Mouse (Mus musculus) heart, adult 9 months (tissue): ENCODE results near the gene Fez2.

ENCODE experiments used
- DNase-seq, 2 experiments: peaks; one replicate each; pipeline ENCODE4 v3.0.0; 2022; ENCODE audit warnings: low spot score in 2 of 2

Fez2 gene

DNA sequence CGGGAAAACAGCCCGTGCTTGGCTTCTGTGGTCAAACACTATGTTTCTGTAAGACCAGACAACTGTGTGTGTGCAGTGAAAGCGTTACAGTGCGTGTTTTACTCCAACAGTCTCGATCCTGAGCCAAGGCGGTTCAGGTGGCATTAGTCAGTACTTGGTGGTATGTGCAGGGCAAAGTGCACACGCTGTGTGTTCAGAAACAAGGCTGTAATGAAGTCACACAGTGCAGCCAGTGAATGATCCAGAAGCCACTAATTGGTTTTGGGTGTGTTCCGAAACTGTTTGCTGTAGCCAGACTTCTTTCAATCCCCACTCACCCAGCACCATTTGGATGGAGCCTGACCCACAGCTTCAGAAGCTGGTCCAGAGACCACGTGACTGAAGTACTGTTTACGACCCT, 9.6 kb downstream of the Fez2 start:
- DNase-seq = no peak

DNA sequence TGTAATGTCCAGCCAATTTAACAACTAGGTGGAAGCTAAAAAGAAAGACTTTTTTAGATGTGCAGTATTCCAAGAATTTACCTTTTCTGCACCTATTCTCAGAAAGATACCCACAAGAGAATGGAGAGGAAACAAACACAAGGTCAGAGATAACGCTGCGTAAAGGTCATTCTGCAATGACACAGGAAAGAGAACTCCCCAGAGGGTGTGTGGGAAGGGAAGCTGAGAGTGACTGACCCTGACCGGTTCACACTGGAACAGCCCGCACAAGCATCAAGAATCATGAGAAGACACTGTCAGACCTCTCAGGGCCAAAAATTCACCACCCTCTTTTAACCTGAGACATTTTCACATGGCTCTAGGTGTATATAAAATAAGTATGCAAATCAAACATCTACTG, 10.4 kb downstream of the Fez2 start:
- peak; percentile 67 to 68 for DNase-seq

GRCm38 (mm10) chr17:78406854-78407253, 11.1 kb downstream of the Fez2 start:
- peak in 1 of 2 experiments; percentile 49 for DNase-seq

DNA sequence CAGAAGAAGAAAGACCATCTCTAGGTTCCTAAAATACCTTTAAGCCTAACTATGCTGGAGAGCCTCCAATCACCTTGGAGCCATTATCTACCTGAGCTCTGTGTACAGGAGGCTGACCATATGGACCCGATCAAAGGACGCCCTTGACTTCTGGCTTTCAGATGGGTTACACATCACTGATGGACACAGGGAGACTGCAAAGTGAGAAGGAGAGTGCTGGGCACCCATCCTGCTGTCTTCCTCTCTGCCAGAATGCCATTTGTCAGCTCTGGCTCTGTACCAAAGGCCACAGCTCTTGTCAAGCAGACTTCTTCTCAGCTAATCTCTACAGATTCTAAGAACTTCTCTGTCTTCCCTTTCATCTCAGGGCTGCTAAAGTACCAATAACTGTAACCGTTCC, 12.6 kb downstream of the Fez2 start:
- DNase-seq = no peak

DNA sequence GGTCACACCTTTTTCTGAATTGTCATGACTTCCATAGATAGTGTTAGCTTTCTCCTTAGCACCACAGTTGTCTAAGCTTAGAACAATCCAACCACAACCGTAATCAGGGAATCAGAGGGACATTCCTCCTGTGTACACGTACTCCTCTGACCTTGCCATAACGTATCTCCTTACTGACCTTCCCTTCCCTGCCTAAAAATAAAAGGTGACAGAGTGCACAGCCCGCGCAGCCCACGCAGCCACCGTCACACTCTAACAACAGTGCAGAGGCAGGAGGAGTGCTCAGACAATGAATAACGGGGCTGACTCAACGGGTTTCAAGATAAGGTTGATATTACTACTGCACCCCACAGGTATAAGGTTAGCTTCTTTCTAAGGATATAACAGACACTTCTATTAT, 14.1 kb downstream of the Fez2 start:
- DNase-seq = no peak

DNA sequence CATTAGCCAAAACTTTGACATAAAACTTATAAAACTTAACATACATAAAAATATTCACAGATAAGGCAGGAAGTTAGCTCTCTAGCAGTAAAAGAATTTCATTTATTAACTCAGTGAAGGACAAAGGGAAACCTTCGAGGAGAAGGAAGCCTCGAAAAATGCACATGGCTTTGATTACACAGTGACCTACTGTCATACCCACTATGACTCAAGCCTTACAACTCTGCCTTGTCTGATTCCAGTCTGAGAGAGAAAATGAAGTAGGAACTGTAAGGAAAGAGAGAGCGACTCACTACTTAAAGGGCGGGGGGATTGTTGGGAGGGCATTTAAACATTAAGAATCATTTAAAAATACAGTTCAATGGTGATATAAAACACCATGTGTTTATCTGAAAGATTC, 14.7 kb downstream of the Fez2 start:
- DNase-seq = no peak

- peak in 1 of 2 experiments; percentile 54 for DNase-seq
Measured at GRCm38 (mm10) chr17:78402174-78402573, 15.8 kb downstream of the Fez2 start.

DNA sequence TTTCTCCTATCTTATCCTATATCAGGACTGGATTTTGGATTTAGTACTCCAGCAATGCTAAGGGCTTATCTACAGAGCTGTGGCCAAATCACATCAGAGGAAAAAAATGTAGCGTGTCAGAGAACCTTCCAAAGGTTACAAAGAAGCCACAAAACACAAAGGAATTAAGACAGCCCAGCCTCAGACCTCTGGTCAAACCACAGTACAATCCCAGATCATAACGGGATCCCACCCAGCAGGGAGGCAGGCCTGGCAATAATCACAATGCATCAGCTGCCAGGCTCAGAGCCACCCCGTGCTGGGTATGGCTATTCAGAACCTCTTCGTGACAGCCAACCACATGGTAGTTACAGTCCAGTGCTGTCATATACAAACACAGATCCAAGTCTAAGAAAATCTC, 16.2 kb downstream of the Fez2 start:
- no peak for DNase-seq

DNA sequence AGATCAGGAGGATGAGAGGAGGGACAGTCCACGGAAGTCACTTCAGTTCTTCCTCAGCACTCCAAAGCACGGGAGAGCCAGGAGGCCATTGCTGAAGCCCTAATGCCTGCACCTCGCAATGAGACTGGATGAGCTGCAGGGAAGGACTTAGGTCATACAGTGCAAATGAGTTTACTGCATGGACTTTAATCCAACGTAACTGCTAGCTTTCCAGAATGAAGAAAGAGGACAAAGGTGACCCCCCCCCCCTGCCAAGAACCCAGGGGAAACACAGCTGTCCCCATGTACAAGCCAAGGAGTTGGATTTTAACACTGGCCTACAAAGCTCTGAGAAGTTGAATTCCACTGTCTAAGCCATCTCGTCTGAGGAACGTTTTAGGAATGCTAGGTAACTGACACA, 16.6 kb downstream of the Fez2 start:
- DNase-seq = no peak

- no peak for DNase-seq
Measured at GRCm38 (mm10) chr17:78400130-78400840, 17.7 kb downstream of the Fez2 start.

- no peak for DNase-seq
Measured at GRCm38 (mm10) chr17:78392401-78393087, 25.4 kb downstream of the Fez2 start.

DNA sequence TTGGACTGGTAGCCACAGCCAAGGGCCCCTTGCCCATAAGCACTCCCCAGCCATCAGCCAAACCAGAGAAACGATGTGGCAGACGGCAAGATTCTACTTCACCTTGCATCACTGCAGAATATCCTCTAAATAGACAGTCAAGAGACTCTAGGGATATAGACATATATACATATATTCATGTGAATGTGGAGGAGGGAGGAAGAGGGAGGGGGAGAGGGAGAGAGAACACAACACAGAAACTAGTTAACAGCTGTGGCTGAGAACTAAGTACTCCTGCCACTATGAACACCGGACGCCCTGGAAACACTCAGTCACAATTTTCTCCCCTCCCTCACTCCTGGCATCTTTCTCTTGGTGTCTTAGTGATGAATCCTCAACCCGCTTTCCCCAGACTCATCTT, 28.4 kb downstream of the Fez2 start:
- no peak for DNase-seq

GRCm38 (mm10) chr17:78388101-78388847, 29.7 kb downstream of the Fez2 start:
- DNase-seq = no peak

- no peak for DNase-seq
Measured at GRCm38 (mm10) chr17:78387665-78388064, 30.3 kb downstream of the Fez2 start.

GRCm38 (mm10) chr17:78382321-78382720, 35.6 kb downstream of the Fez2 start:
- no peak for DNase-seq

DNA sequence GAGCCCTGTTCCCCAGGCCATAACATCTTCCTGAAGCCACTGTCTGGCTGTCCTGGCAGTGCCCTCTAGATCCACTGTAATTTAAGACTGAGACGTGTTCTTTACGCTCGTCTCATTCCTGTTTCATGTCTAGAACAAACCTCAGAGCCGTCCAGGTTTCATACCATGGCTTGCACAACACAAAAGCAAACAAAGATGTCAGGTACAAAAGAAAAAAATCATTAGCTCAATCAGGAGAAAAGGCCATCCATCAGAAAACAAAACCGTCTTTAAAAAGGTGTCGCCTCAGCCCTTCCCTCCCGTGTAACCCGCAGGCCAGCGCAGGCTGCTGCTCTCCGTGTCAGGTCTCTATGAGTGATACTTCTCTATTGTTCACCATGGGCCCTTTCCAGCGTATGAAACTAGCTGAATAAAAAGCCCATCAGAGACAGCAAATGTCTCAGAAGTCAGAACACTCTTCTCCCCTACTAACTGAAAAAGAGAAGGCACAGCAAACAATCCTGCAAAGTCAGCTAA, 38.2 kb downstream of the Fez2 start:
- no peak for DNase-seq

GRCm38 (mm10) chr17:78379079-78379729, 38.7 kb downstream of the Fez2 start:
- no peak for DNase-seq

DNA sequence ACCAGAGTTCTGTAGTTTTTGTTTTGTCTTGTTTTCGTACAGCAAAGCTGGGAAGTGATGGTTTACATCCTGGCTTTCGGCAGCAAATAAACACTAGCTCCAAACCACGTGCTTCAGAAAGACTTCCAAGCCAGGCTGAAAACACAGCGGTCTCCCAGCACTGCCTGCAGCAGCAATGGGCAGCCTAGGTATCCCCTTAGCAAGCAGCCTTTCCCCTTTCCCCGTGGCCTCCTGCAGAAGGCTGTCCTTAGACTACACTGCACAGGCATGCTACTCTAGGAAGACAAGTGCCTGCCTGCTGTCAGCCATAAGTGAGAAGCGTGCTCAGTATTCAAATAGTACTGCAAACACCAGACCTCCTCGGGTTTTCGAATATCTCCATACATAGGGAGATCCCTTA, 41.4 kb downstream of the Fez2 start:
- DNase-seq = no peak

DNA sequence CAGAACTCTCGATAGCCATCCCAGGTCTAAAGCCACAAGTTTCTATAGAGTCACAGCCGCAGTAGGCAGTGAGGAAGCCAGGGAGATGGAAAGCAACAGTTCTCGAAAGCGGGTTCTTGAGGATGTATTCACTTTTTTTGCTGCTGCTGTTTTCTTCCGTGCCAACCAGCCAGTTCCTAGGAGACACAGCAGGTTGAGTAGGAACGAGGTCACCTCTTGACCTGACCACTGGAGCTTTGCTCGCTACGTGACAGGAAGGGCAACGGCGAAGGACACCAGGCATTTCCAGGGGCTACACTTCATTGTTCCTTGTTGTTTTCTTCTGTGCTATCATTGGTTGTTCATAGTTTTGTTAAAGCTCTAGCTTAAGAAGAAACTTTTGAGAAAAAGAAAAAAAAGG, 43.2 kb downstream of the Fez2 start:
- DNase-seq = no peak

GRCm38 (mm10) chr17:78373849-78374248, 44.1 kb downstream of the Fez2 start:
- no peak for DNase-seq

- no peak for DNase-seq
Measured at GRCm38 (mm10) chr17:78373174-78373573, 44.8 kb downstream of the Fez2 start.

GRCm38 (mm10) chr17:78370445-78370844, 47.5 kb downstream of the Fez2 start:
- no peak for DNase-seq
